Mouse (Mus musculus): ENCODE results near the gene Mast4.

DNA sequence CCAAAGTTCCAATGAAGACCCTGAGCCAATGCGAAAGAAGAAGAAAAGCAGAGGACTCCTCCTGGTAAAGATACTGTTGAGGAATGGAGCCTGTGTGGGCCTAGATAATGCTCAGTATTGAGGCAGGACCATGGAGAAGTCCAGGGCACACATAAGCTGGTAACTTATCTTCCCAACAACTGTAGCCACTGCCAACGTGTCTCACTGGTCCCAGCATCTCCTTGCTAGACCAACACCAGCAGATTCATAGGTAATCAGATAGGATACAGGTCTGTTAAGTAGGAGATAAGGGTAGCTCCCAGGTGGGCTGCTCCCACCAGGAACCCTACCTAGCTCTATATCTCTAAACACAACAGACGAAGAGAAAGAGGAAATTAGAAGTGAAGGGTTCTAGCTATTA, 116.8 kb downstream of the Mast4 start:
- TF ChIP-seq CTCF (IDR thresholded peaks at IDR 0.05; ENCODE audit: low read depth, low read length), result no peak
- TF ChIP-seq GATA1 (IDR thresholded peaks at IDR 0.05; ENCODE audit: borderline replicate concordance, low read length), result no peak

Data from G1E (cell line).